Mouse (Mus musculus) fibroblast of lung, adult 2 months (primary cell): ENCODE results near the gene Gm266.

Experiments used
- DNase-seq: peaks from one replicate; pipeline ENCODE4 v3.0.0-alpha.2; 2011; ENCODE audit warnings: low read depth

Gene Gm266

GRCm38 (mm10) chr12:111454543-111455280 is 30.9 kb downstream of the Gm266 start:
- no peak for DNase-seq

- DNase-seq = no peak
Observed at GRCm38 (mm10) chr12:111454021-111454420, 31.6 kb downstream of the Gm266 start.

DNA sequence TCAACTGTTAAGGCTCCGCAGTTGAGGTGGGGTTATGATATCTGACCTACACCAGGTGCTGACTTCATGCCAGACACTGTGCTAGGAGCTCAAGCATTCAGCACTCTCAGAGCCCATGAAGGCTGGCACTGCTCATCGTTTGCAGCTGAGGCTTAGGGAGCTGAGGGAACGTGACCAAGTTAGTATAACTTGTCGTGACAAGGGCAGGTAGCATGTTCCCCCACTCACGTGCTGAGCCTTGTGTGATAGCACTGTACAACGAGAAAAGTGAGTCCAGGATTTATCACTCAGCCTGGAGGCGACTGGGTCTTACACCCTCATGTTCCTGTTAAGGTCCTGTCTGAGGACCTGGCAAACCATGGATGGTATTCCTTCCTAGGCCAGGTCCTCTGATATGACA is 34.1 kb downstream of the Gm266 start:
- DNase-seq = no peak

DNA sequence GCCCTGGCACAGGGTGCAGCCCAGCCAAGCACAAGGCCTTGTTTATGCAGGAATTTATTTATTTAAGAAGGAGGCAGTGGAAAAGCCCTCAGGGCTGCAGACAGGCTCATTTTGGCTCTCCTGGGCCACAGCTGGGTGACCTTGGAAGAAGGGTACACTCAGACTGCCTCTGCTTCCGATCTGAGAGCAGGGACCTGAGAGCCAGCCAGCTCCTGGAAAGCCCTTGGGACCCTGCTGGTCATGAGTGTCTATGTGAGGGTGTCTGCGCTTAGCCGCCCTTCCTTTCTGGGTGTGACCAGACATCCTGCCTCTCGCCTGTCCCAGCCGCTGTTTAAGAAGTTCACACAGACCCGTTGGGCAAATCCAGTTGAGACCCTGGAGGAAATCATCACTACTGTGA is 35.3 kb downstream of the Gm266 start:
- no peak for DNase-seq

DNA sequence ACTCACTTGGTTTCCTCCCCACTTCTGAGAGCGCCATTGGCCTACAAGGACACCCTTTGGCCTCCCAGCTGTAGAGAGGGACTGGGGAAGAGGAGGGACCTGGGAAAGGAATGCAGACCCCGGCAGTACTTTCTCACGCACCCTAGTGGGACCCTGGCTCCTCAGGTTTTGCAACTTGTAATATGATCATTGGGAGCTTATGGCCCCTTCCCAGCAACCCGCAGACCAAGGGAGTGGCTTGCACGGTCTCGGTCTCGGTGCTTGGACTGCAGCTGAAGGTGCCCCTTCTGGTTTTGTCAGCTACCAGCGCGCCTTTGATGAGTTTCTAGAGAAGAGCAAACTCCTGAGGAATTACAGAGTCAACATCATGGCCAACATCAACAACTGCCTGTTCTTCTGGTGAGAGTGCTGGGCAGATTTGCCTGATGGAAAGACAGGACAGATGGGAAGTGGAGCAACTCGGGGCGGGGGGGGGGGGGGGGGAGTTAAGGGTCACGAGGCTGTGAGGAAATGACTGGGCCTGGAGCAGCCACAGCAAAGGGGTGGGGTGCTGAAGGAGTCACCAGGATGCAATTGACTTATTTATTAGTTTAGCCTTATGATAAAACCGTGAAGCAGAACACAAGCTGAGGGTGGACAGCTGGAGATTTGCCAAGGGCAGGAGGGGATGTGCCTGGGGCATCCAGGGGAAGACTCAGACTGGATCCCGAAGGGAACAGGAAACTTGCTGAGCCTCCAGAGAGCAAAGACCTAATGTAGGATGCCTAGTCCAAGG is 36.5 kb downstream of the Gm266 start:
- DNase-seq = no peak

DNA sequence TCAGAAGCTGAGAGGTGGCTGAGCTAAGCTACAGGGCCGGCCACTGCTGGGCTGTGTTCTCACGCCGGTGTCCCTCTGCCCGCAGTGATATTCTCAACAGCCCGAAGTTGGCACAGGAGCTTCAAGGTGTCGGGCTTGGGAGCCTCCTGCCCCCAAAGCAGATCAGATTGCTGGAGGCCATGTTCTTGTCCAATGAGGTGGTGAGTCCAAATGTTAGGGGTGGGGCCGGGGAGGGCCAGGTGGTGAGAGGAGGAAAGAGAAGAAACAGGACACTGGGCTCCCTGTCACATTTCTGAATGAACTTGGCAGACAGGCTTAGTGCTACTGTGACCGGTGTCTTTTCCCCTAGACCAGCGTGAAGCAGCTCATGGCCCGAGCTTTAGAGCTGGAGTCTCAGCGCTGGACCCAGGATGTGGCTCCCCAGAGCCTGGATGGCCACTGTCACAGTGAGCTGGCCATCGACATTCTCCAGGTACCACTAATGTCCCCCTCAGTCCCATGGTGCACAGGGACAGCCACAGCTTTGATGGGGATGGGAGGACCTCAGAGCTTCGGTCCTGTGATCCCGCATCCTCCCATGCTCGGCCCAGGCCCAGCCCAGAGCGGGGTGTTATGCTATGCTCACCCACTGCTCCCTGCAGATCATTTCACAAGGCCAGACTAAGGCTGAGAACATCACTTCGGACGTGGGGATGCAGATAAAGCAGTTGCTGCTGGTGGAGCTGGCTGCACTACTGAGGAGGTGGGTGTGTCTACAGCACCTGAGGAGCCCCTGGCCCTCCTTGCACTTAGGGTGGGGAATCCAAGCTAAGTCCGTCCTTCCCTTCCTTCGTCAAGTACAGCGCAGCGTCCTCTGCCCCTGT is 37.5 kb downstream of the Gm266 start:
- DNase-seq = no peak

DNA sequence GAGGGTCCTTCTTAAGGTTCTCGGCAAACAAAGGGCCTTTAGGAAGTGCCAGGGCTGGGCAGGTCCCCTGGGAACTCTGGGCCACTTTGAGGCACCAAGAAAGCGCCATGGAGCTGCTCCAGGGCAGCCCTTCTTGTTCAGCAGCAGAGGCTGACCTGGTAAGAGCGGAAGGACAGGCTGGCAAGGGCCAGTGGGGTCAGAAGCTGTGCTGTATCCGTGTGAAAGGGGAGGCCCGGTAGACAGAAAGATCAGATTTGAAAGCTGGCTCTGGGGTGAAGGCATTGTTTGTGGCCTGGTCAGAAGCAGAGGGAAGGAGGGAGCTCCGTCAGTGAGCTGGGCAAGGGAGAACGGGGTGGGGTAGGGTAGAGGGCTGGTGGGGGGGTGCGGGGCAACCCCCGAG is 38.3 kb downstream of the Gm266 start:
- no peak for DNase-seq

GRCm38 (mm10) chr12:111446745-111447144 is 38.9 kb downstream of the Gm266 start:
- no peak for DNase-seq

DNA sequence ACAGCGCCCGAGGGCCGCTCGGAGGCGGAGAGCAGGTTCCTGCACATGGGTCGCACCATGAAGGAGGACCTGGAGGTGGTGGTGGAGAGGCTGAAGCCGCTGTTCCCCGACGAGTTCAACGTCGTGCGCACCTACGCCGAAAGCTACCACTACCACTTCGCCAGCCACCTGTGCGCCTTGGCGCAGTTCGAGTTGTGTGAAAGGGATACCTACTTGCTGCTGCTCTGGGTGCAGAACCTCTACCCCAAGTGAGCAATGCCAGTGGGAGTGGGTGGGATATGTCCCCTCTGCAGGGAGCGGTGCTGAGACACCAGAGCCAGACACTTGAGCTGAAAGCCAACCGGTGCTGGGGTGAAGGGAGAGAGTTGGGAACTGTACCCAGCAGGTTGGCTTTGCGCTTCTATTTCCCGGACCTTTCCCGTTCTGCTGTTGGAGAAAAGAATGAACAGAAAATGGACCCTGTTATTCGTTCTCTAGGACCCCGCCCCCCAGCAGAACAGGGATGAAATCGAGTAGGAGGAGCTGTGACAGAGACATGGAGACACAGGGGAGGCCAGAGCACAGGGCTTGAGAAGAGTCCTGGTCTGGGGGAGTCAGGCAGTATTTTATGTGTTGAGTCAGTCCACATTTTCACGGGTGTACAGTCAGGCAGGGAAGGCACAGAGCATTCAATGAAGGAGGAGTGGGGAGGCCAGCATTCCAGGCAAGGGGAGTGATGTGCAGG is 39.6 kb downstream of the Gm266 start:
- DNase-seq = no peak

DNA sequence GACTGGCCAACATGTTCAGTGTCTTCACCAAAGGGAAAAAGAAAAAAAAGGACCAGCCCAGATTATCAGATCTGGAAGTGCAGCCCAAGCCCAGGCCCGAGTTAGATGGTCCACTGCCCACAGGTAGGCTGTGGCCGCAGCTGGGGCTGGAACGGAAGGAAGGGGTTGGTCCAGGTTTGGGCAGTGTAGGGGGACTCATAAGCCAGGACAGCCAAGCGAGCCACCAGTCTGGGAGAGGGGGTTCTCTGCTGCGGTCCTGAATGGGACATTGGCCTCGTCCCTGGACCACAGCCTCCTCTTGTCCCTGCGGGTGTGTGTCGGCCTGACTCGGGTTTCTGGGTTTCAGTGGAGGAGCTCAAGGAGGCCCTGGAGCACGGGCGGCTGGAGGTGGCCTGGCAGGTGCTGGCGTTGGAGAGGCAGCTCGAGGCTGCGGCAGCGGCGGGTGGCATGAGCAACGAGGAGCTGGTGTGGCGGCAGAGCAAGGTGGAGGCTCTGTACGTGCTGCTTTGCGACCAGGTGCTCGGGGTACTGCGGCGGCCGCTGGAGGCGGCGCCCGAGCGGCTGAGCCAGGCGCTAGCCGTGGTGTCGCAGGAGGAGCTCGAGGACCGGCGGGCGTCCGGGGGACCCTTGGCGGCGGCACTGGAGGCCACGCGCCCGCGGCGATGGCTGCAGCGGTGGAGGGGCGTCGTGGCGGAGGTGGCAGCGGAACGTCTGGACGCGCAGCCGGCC is 40.3 kb downstream of the Gm266 start:
- no peak for DNase-seq

- no peak for DNase-seq
Observed at GRCm38 (mm10) chr12:111443921-111444831, 41.4 kb downstream of the Gm266 start.

GRCm38 (mm10) chr12:111443011-111443870 is 42.4 kb downstream of the Gm266 start:
- no peak for DNase-seq

DNA sequence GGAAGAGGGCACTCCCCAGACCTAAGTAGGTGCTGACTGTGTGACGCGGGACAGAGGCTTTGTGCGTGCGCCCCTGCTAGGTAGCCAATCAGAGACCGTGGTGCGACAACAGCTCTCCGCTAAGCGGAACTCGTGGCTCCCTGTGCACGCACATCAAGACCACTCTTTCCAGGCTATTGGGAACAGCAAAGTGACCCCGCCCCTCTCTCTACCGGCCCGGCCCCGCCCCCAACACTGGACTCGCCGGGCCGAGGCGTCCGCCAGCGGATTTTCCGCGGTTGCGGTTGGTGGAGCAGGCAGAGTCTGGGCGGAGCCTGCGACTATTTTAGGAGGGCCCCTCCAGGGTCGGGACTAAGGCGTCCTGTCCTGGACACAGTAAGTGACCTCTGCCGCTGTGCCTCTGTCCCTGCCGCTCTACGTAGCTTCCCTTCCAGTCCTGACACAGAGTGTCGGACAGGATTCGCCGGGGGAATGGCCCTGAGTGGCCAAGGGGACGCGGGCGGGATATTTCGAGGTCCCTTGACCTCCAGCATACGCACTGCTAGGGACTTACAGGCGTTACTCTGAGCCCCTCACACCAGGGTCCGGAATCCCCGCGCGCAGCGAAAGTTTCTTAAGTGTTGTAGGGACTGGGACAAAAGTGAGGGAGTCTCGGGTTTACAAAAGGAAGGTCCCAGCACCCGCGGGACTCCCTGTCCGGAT is 43.2 kb downstream of the Gm266 start, which contains the start of gene Tnfaip2:
Gene Tnfaip2 (plus strand): TSS at position 161 of the 702 bp plus-strand sequence.
- DNase-seq = no peak

DNA sequence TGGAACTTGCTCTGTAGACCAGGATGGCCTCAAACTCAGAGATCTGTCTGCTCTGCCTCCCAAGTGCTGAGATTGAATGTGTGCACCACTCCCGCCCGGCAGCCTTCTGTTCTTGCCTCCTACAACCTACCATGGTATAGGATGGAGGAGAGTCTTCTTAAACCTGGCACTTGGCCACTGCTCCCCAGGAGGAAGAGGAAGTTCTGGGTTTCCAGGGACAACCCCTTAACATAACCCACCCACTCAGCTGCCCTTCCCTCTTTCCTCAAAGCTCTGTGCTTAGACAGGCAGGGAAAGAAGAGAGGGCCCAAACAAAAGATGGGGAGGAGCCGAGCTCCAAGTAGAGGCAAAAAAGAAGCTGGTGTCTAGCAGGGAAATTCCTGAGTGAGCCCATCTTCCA is 44.1 kb downstream of the Gm266 start:
- no peak for DNase-seq

- no peak for DNase-seq
Observed at GRCm38 (mm10) chr12:111440701-111441373, 44.8 kb downstream of the Gm266 start.

DNA sequence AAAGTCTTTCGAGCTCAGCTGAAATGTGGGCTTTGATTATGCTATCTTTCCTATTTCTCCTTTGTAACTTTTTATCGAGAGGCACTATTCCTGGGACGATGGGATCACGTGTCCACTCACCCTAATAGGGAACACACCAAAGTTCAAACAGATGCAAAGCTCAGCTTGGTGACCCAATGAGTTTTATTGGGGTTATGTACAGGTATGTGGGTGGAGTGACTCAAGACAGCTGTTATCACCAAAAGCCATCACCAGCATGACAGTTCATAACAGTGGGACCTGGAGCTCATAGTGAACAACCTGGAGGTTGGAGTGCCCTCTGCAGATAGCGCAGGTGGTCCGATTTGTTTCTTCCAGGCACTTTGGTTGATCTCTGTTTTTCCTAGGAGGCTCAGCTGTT is 46.8 kb downstream of the Gm266 start:
- no peak for DNase-seq

GRCm38 (mm10) chr12:111437222-111437900 is 48.3 kb downstream of the Gm266 start:
- no peak for DNase-seq
